Mouse (Mus musculus): ENCODE measurements around the gene Olfr250.

DNA sequence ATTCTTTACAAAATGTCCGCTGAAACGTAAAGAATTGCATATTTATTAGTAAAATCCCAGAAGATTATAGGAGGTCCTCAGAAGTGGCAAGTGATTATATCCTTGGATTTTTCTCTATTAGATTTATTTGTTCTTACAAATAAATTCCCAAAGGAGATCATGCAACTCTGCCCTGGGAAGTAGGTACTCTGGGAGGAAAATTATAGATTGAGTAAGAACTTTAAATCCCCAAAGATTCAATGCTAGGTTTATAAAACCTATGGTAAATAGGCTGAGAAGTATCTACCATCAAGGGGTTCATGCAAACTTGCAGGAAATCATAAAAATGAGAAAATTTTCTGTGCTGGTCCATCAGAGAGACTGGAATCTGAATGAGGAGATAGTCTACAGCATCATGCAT, at the start of gene Olfr250:
- TF ChIP-seq GATA1 (IDR thresholded peaks at IDR 0.05; ENCODE audit: borderline replicate concordance, low read length) (no peak), FLI1 (IDR thresholded peaks at IDR 0.05; ENCODE audit: low read length) (no peak)

All from megakaryocyte, embryonic 14.5 days (primary cell).